Mouse (Mus musculus): ENCODE measurements at regions not wholly inside any gene's neighbourhood (a gene's known extent, or its start where the extent isn't known, plus 50 kb on each side); places are given as distances from the start of the nearest gene placed in this dataset.

DNA sequence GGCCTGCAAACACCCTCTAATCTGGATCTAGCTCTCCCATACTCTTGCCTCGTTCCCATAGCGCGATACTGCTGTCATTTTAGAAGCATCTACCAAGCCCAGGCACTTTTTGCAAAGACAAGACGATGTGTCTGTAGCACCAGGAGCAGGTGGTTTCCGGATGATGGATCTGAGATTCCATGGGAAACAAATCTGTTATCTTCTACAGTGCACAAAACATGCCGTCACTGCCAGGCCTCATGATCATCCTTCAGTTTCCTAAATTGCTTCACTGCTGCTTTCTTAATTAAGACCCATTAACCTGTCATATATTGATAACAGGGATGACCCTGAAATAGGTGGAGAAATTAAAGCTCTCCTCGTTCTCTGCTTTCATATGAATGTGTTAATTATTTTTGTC is 232.9 kb downstream of the Zfp619 start:
- Histone ChIP-seq H3K27ac (ENCODE audit: low read depth, low read length) (no peak overlapping the region), H3K27me3 (replicated peaks; ENCODE audit: control insufficient read depth, insufficient read depth, low read length) (no peaks in the 10 kb centered on the region), H3K4me3 (ENCODE audit: low read depth, low read length) (no peak overlapping the region), H3K4me2 (ENCODE audit: low read length) (no peak overlapping the region), H3K9ac (ENCODE audit: low read length) (no peak overlapping the region), H3K4me1 (ENCODE audit: control insufficient read depth, insufficient read depth, low read length) (no peaks in the 10 kb centered on the region), H3K9me3 (replicated peaks; ENCODE audit: control insufficient read depth, low read length) (no peaks in the 10 kb centered on the region), H3K36me3 (ENCODE audit: control insufficient read depth, insufficient read depth, low read length) (no peaks in the 10 kb centered on the region)
- DNase-seq (ENCODE audit: low spot score), result no peak
- 90% methylated on average over 7 of the region's 7 CpGs for WGBS
- ATAC-seq, result no peak

DNA sequence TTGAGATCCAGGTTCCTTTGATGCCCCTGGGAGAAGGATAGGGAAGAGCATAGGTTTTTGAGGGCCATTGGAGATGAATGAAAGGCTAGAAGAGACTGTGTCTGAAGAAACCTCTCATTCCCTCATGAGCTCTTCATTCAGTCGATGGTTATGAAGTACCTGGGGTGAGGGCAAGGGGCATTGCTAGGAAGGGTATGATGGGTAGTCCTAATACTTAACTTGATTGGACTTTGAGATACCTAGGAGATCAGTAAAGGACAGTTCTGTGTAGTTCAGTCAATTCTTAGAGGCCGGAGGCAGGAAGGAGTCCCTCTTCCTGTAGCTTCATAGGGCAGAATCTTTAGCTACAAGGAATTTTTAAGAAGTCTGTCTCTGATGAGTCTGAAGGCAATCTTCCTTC is 246.8 kb downstream of the Zfp619 start:
- Histone ChIP-seq H3K36me3 (ENCODE audit: control insufficient read depth, insufficient read depth, low read length) (no peaks in the 10 kb centered on the region), H3K4me1 (ENCODE audit: control insufficient read depth, insufficient read depth, low read length) (no peaks in the 10 kb centered on the region), H3K9ac (ENCODE audit: low read length) (no peak overlapping the region), H3K4me2 (ENCODE audit: low read length) (no peak overlapping the region), H3K9me3 (replicated peaks; ENCODE audit: control insufficient read depth, low read length) (no peaks in the 10 kb centered on the region), H3K27me3 (replicated peaks; ENCODE audit: control insufficient read depth, insufficient read depth, low read length) (no peaks in the 10 kb centered on the region), H3K27ac (ENCODE audit: low read depth, low read length) (no peak overlapping the region), H3K4me3 (ENCODE audit: low read depth, low read length) (no peak overlapping the region)
- DNase-seq (ENCODE audit: low spot score), result no peak
- WGBS, result 87% methylated on average over 2 of the region's 2 CpGs
- no peak for ATAC-seq

DNA sequence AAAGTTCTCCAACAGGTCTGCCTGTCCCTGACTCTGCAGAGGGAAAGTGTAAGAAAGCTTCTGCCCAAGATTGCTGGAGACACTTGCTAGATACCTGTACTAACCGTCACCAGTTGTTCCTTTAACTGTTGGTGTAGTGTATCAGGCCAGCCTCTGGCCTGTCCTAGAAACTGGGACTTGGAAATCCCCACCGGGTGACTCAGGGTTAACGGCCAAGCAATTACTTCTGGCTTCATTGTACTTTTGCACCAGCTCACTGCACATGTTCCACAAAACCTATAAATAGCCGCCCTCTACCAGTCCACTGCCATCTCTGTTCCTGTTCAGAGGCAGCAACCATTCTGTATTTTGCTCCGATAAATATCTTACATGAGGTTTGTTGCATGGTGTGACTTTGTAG is 247.5 kb downstream of the Zfp619 start:
- Histone ChIP-seq H3K9ac (ENCODE audit: low read length) (no peak overlapping the region), H3K27ac (ENCODE audit: low read depth, low read length) (no peak overlapping the region), H3K9me3 (replicated peaks; ENCODE audit: control insufficient read depth, low read length) (no peaks in the 10 kb centered on the region), H3K4me1 (ENCODE audit: control insufficient read depth, insufficient read depth, low read length) (no peaks in the 10 kb centered on the region), H3K27me3 (replicated peaks; ENCODE audit: control insufficient read depth, insufficient read depth, low read length) (no peaks in the 10 kb centered on the region), H3K4me2 (ENCODE audit: low read length) (no peak overlapping the region), H3K36me3 (ENCODE audit: control insufficient read depth, insufficient read depth, low read length) (no peaks in the 10 kb centered on the region), H3K4me3 (ENCODE audit: low read depth, low read length) (no peak overlapping the region)
- DNase-seq (ENCODE audit: low spot score), result no peak
- 78% methylated on average over 5 of the region's 5 CpGs for WGBS
- no peak for ATAC-seq

DNA sequence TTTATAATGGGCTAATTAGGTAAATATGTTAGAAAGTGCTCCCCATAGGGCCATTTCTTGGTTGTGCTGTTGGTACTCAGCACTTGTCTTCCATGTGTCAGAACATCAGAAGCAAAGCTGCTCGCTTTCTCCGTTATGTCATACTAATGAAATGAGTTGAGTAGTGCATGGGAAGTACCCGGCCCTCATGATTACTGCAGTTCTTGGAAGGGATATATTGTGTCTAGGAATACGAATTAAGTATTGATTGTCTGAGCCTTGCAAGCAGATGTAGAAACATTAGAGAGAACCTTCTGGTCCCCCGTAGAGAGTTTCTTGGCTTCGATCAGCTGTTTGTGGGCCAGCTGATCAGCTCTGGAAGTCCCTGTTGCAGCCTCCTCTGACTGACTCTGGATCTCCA is 255.7 kb downstream of the Zfp619 start:
- ATAC-seq (no peak), DNase-seq (ENCODE audit: low spot score) (no peak)
- no peak overlapping the region for H3K27ac ChIP-seq (ENCODE audit: low read depth, low read length)
- H3K4me2 ChIP-seq (ENCODE audit: low read length), result no peak overlapping the region
- no peaks in the 10 kb centered on the region for H3K9me3 ChIP-seq (replicated peaks; ENCODE audit: control insufficient read depth, low read length)
- 95% methylated on average over 6 of the region's 6 CpGs for WGBS
- no peaks in the 10 kb centered on the region for H3K27me3 ChIP-seq (replicated peaks; ENCODE audit: control insufficient read depth, insufficient read depth, low read length)
- no peaks in the 10 kb centered on the region for H3K36me3 ChIP-seq (ENCODE audit: control insufficient read depth, insufficient read depth, low read length)
- no peaks in the 10 kb centered on the region for H3K4me1 ChIP-seq (ENCODE audit: control insufficient read depth, insufficient read depth, low read length)
- H3K4me3 ChIP-seq (ENCODE audit: low read depth, low read length), result no peak overlapping the region
- H3K9ac ChIP-seq (ENCODE audit: low read length), result no peak overlapping the region

DNA sequence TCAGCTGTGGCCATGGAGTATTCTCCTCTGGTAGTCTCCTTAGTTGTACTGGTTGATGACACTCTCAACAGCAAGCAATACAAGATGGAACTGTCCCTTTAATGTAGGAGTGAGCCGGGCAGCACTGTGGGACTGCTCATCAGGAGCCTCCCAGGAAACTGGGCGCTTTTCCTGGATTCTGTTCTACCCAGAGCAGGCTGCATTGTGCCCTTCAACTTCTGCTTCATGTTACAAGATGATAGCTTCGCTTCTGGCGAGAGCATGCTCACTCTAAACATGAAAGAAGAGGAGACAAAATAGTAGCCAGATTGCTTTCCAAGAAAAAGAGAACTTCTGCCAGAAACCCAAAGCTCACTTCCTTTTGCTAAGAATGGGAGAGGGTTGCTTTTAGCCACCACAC is 271.8 kb downstream of the Zfp619 start:
- no peaks in the 10 kb centered on the region for H3K27me3 ChIP-seq (replicated peaks; ENCODE audit: control insufficient read depth, insufficient read depth, low read length)
- no peak for ATAC-seq

DNA sequence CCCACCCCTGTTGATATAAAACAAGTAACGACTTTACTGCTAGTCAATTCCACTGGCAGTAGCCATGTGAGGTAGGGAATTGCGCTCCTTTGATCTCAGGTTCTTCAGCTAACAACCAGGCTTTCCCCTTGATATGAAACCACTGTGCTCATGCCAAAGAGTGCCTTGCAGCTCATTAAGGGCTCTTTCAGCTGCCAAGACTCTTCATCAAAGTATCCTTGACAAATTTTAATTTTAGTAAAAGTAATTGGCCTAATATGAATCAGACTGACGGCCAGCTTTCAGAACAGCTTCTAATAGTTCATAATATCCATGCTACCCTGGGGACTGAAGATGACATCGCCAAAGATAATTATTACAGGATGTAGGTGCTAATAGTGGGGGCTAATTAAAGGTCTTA is 272.3 kb downstream of the Zfp619 start:
- H3K4me2 ChIP-seq (ENCODE audit: low read length), result no peak overlapping the region
- no peak overlapping the region for H3K9ac ChIP-seq (ENCODE audit: low read length)
- no peak overlapping the region for H3K4me3 ChIP-seq (ENCODE audit: low read depth, low read length)
- H3K27me3 ChIP-seq (replicated peaks; ENCODE audit: control insufficient read depth, insufficient read depth, low read length), result no peaks in the 10 kb centered on the region
- H3K4me1 ChIP-seq (ENCODE audit: control insufficient read depth, insufficient read depth, low read length), result no peaks in the 10 kb centered on the region
- 74% methylated on average over 4 of the region's 4 CpGs for WGBS
- H3K9me3 ChIP-seq (replicated peaks; ENCODE audit: control insufficient read depth, low read length), result no peaks in the 10 kb centered on the region
- ATAC-seq, result no peak
- H3K27ac ChIP-seq (ENCODE audit: low read depth, low read length), result no peak overlapping the region
- DNase-seq (ENCODE audit: low spot score), result peak; percentile 27
- no peaks in the 10 kb centered on the region for H3K36me3 ChIP-seq (ENCODE audit: control insufficient read depth, insufficient read depth, low read length)

More for the DNA sequence above, 271.8 kb downstream of the Zfp619 start:
- H3K4me1 ChIP-seq (ENCODE audit: control insufficient read depth, insufficient read depth, low read length), result no peaks in the 10 kb centered on the region
- H3K4me3 ChIP-seq (ENCODE audit: low read depth, low read length), result no peak overlapping the region
- H3K9me3 ChIP-seq (replicated peaks; ENCODE audit: control insufficient read depth, low read length), result no peaks in the 10 kb centered on the region
- H3K36me3 ChIP-seq (ENCODE audit: control insufficient read depth, insufficient read depth, low read length), result no peaks in the 10 kb centered on the region
- H3K4me2 ChIP-seq (ENCODE audit: low read length), result no peak overlapping the region
- DNase-seq (ENCODE audit: low spot score), result peak; percentile 0
- H3K27ac ChIP-seq (ENCODE audit: low read depth, low read length), result no peak overlapping the region
- WGBS, result 84% methylated on average over 4 of the region's 4 CpGs
- no peak overlapping the region for H3K9ac ChIP-seq (ENCODE audit: low read length)

DNA sequence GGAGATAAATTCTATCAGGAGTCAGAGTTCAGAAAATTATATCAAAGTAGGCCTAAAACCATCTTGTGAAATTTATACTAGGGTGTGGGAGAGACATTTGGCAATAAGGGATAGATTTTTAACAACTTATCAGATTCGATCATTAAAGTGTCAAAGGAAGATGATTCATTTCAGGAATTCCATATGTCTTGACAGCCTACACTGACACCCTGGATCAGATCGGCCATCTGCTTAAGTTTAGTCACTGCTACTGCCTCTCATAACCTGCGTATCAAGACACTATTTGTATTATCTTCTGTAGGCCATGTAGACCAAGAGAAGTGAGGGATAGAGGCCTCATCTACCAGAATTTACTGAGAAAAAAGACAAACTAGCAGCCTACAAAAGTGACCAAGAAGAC is 277.2 kb downstream of the Zfp619 start:
- WGBS, result 90% methylated on average over 3 of the region's 3 CpGs
- DNase-seq (ENCODE audit: low spot score) (no peak), ATAC-seq (no peak)
- Histone ChIP-seq H3K36me3 (ENCODE audit: control insufficient read depth, insufficient read depth, low read length) (no peaks in the 10 kb centered on the region), H3K4me3 (ENCODE audit: low read depth, low read length) (no peak overlapping the region), H3K4me2 (ENCODE audit: low read length) (no peak overlapping the region), H3K9me3 (replicated peaks; ENCODE audit: control insufficient read depth, low read length) (no peaks in the 10 kb centered on the region), H3K27me3 (replicated peaks; ENCODE audit: control insufficient read depth, insufficient read depth, low read length) (no peaks in the 10 kb centered on the region), H3K9ac (ENCODE audit: low read length) (no peak overlapping the region), H3K27ac (ENCODE audit: low read depth, low read length) (no peak overlapping the region), H3K4me1 (ENCODE audit: control insufficient read depth, insufficient read depth, low read length) (no peaks in the 10 kb centered on the region)

DNA sequence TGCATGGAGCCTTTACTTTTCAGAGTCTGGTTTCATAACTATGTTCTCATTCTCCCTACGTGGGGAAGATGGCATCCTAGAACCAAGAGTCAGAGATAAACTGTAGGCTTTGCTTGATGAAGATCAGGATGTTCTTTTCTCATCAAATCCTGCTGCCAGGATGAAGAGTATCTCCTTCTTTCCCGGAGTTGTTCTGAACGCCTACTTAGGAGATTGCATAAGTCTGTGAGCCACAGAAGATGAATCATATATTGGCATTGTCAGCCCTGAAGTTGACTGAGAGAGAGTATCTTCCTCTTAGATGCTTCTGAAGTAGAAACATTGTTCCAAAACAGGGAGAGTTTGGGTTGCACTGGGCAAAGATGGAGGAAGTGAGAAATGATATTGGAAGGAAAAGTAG is 286.7 kb downstream of the Zfp619 start:
- Histone ChIP-seq H3K9ac (ENCODE audit: low read length) (no peak overlapping the region), H3K27me3 (replicated peaks; ENCODE audit: control insufficient read depth, insufficient read depth, low read length) (no peaks in the 10 kb centered on the region), H3K36me3 (ENCODE audit: control insufficient read depth, insufficient read depth, low read length) (no peaks in the 10 kb centered on the region), H3K4me1 (ENCODE audit: control insufficient read depth, insufficient read depth, low read length) (no peaks in the 10 kb centered on the region), H3K27ac (ENCODE audit: low read depth, low read length) (no peak overlapping the region), H3K4me3 (ENCODE audit: low read depth, low read length) (no peak overlapping the region), H3K4me2 (ENCODE audit: low read length) (no peak overlapping the region), H3K9me3 (replicated peaks; ENCODE audit: control insufficient read depth, low read length) (no peaks in the 10 kb centered on the region)
- ATAC-seq (no peak), DNase-seq (ENCODE audit: low spot score) (no peak)
- WGBS, result 80% methylated on average over 3 of the region's 3 CpGs

DNA sequence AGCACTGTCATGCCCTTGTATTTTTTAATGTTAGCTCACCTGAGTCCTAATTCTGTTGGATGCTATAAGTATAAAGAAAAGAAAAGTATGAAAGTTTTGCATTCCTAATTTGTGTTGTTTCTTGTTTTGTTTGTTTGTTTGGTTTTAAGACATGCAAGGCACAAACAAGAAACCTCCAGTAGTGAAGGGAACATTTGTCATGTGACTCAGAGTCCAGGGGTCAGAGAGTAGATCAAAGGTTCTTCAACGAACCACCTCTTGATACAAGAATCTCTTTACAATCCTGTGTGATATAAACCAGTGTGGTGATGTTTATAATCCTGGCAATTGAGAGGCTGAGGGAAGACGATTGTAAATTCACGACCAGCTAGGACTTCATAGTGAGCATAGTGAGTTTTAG is 300.5 kb downstream of the Zfp619 start:
- no peak for ATAC-seq
- no peaks in the 10 kb centered on the region for H3K36me3 ChIP-seq (ENCODE audit: control insufficient read depth, insufficient read depth, low read length)
- 77% methylated on average over 3 of the region's 3 CpGs for WGBS
- H3K9me3 ChIP-seq (replicated peaks; ENCODE audit: control insufficient read depth, low read length), result no peaks in the 10 kb centered on the region
- no peak overlapping the region for H3K4me3 ChIP-seq (ENCODE audit: low read depth, low read length)
- H3K4me1 ChIP-seq (ENCODE audit: control insufficient read depth, insufficient read depth, low read length), result no peaks in the 10 kb centered on the region
- H3K27me3 ChIP-seq (replicated peaks; ENCODE audit: control insufficient read depth, insufficient read depth, low read length), result no peaks in the 10 kb centered on the region
- DNase-seq (ENCODE audit: low spot score), result no peak
- H3K4me2 ChIP-seq (ENCODE audit: low read length), result no peak overlapping the region
- no peak overlapping the region for H3K27ac ChIP-seq (ENCODE audit: low read depth, low read length)
- H3K9ac ChIP-seq (ENCODE audit: low read length), result no peak overlapping the region
